Mouse (Mus musculus) skeletal muscle tissue, postnatal 0 days (tissue): Measurements from ENCODE around the gene Plekhs1. TPM values are rescaled to one million over a fixed set of nuclear protein-coding genes. Genes with fewer than 3 reads are reported as not detected.

ENCODE experiments used
- polyA plus RNA-seq: library from polyadenylated mRNA; unstranded; fragments of >200 nt; fragmentation: Nextera tagmentation; extraction: Ambion mirVana; gene quantifications from 2 replicates; pipeline ENCODE4 v1.2.1, GENCODE M21; 2015

Gene Plekhs1
- 0.07 and 0.19 TPM in 2 replicates for polyA plus RNA-seq

DNA sequence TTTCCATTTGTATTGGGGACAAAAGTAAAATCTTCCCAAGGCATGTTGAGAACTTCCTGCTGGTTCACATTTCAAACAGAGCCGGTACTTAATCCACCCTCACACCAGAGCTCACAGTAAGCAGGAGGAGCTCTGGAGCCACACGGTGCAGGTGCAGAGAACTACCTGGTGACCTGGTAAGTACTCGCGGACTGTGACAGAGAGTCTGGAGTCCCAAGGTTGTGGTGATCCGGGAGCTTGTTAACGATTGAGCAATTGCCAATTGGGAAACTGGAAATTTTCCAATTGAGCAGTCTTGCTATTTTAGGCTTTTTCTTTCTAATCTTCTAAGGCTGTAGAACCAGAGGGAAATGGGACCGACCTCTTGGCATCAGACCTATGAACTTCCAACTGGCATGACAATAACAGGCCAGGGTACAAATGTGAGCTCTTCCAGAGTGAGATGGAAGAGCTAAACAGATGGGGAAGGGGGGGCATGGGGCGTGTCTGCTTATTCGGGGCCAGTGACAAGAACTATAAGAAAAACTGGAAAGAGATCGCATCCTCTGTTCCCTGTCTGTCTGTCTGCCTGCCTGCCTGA lies at the start of gene Plekhs1:
Plekhs1 (plus strand) TSS at position 119 of the 580 bp plus-strand sequence.

Other genes starting within 250 kb of the Plekhs1 start
- gene Habp2, start 174.5 kb upstream of the Plekhs1 start, polyA plus RNA-seq, result 1.6 and 2.6 TPM in 2 replicates
- 88.8 and 118 TPM in 2 replicates for gene Nrap, start 71.6 kb upstream of the Plekhs1 start, polyA plus RNA-seq
- gene Casp7, start 64.5 kb upstream of the Plekhs1 start, polyA plus RNA-seq, result 15.1 and 15.7 TPM in 2 replicates
- gene Dclre1a, start 86.6 kb downstream of the Plekhs1 start, polyA plus RNA-seq, result 6.9 and 8.2 TPM in 2 replicates
- 5.4 and 6.5 TPM in 2 replicates for gene Nhlrc2, start 86.6 kb downstream of the Plekhs1 start, polyA plus RNA-seq